Mouse (Mus musculus): ENCODE results near the gene Tm4sf4. TPM values are rescaled to one million over a fixed set of nuclear protein-coding genes. Genes with fewer than 3 reads are reported as not detected.

Tm4sf4 gene
- polyA plus RNA-seq (2016; fragmentation: Nextera tagmentation; extraction: Ambion mirVana), result 0.23 TPM in 1 of 2 replicates, not detected in the other

GRCm38 (mm10) chr3:57425089-57425730, at the start of gene Tm4sf4:
Tm4sf4 (plus strand) TSS chr3:57425314.
- no peaks in the 10 kb centered on the region for H3K36me3 ChIP-seq
- ATAC-seq (ENCODE audit: low FRiP score), result no peak
- 56% methylated on average over 10 of the region's 10 CpGs for WGBS
- H3K4me1 ChIP-seq, result no peaks in the 10 kb centered on the region
- no peaks in the 10 kb centered on the region for H3K27me3 ChIP-seq
- no peak within 1 kb of the TSS for H3K4me3 ChIP-seq
- H3K4me2 ChIP-seq (replicated peaks), result no peak within 1 kb of the TSS
- H3K27ac ChIP-seq, result no peak within 1 kb of the TSS
- H3K9me3 ChIP-seq (replicated peaks), result no peaks in the 10 kb centered on the region
- H3K9ac ChIP-seq, result no peak within 1 kb of the TSS

DNA sequence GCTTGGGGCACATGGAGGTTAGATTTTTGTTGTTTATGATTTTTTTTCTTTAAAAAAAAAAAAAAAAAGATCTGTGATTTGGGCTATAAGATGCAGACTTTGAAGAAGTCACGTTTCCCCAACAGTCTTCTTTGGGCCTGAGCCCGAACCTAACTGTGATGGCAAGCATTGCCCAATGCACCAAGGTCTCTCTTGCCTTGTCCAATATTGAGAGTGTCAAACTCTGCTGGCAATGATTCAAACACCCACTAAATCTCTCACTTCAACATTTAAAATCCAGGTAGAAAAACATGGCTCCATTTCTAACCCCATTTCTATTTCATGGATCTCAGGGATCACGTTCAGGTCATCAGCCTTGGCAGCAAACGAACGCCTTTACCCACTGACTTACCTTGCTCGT, 38.7 kb upstream of the Tm4sf4 start:
- H3K4me3 ChIP-seq, result no peak overlapping the region
- no peaks in the 10 kb centered on the region for H3K9me3 ChIP-seq (replicated peaks)
- no peak overlapping the region for H3K9ac ChIP-seq
- H3K27ac ChIP-seq, result no peak overlapping the region
- H3K36me3 ChIP-seq, result no peaks in the 10 kb centered on the region
- no peak for ATAC-seq (ENCODE audit: low FRiP score)
- H3K4me1 ChIP-seq, result no peaks in the 10 kb centered on the region
- no peak overlapping the region for H3K4me2 ChIP-seq (replicated peaks)
- H3K27me3 ChIP-seq, result no peaks in the 10 kb centered on the region
- 90% methylated on average over 6 of the region's 6 CpGs for WGBS

GRCm38 (mm10) chr3:57386895-57387294, 38.2 kb upstream of the Tm4sf4 start:
- no peak for ATAC-seq (ENCODE audit: low FRiP score)

GRCm38 (mm10) chr3:57387593-57387992, 37.5 kb upstream of the Tm4sf4 start:
- Histone ChIP-seq H3K36me3 (no peaks in the 10 kb centered on the region), H3K9ac (no peak overlapping the region), H3K27ac (no peak overlapping the region), H3K4me3 (no peak overlapping the region), H3K27me3 (no peaks in the 10 kb centered on the region), H3K4me2 (replicated peaks) (no peak overlapping the region), H3K4me1 (no peaks in the 10 kb centered on the region), H3K9me3 (replicated peaks) (no peaks in the 10 kb centered on the region)
- ATAC-seq (ENCODE audit: low FRiP score), result no peak
- WGBS, result 78% methylated on average over 2 of the region's 2 CpGs

More at GRCm38 (mm10) chr3:57386895-57387294, 38.2 kb upstream of the Tm4sf4 start:
- Histone ChIP-seq H3K27me3 (no peaks in the 10 kb centered on the region), H3K36me3 (no peaks in the 10 kb centered on the region), H3K9ac (no peak overlapping the region), H3K4me3 (no peak overlapping the region), H3K27ac (no peak overlapping the region), H3K9me3 (replicated peaks) (no peaks in the 10 kb centered on the region), H3K4me2 (replicated peaks) (no peak overlapping the region), H3K4me1 (no peaks in the 10 kb centered on the region)
- WGBS, result 83% methylated on average over 2 of the region's 2 CpGs

DNA sequence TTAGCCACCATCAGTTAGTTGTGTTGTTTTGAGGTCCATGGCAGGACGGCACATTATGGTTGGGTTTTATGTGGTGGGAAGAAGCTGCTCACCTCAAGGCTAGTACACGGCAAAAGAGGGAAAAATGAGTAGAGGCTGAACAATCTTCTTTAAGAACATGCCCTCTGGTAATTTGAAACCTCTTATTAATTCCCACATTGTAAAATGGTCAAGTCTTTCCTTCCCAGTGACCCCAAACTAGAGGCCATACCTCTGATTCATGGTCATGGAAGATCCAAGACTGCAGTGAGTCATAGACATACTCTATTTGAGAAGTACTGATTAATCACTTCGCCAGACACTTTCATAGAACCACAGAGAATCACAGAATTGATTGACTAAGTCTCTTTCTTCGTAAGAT, 13.6 kb upstream of the Tm4sf4 start:
- no peaks in the 10 kb centered on the region for H3K27me3 ChIP-seq
- H3K36me3 ChIP-seq, result no peaks in the 10 kb centered on the region
- 93% methylated on average over 4 of the region's 4 CpGs for WGBS
- H3K4me3 ChIP-seq, result no peak overlapping the region
- H3K9ac ChIP-seq, result no peak overlapping the region
- no peak overlapping the region for H3K4me2 ChIP-seq (replicated peaks)
- no peaks in the 10 kb centered on the region for H3K4me1 ChIP-seq
- no peaks in the 10 kb centered on the region for H3K9me3 ChIP-seq (replicated peaks)
- no peak overlapping the region for H3K27ac ChIP-seq
- no peak for ATAC-seq (ENCODE audit: low FRiP score)

DNA sequence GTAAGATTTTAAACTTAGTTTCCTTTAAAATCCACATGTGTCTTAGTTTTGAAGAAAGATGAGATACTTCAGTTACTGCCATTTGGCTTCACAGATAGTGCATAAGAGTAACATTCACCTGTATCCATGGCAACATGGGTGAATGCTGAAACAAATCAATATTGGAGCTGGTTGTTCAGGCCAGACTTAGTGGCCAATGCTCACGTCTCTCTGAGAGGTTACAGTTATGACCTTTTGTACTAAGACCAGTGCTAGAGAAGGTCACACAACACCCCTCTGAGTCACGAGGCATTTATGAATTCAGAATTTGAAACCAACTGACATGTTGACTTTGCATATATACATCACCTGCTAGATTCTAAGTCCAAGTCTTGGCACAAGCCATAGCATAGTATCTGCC, 4.9 kb upstream of the Tm4sf4 start:
- no peaks in the 10 kb centered on the region for H3K4me1 ChIP-seq
- no peak overlapping the region for H3K4me3 ChIP-seq
- H3K9me3 ChIP-seq (replicated peaks), result no peaks in the 10 kb centered on the region
- no peak overlapping the region for H3K27ac ChIP-seq
- H3K36me3 ChIP-seq, result no peaks in the 10 kb centered on the region
- no peak overlapping the region for H3K4me2 ChIP-seq (replicated peaks)
- 63% methylated on average over 2 of the region's 2 CpGs for WGBS
- ATAC-seq (ENCODE audit: low FRiP score), result no peak
- no peak overlapping the region for H3K9ac ChIP-seq
- no peaks in the 10 kb centered on the region for H3K27me3 ChIP-seq

DNA sequence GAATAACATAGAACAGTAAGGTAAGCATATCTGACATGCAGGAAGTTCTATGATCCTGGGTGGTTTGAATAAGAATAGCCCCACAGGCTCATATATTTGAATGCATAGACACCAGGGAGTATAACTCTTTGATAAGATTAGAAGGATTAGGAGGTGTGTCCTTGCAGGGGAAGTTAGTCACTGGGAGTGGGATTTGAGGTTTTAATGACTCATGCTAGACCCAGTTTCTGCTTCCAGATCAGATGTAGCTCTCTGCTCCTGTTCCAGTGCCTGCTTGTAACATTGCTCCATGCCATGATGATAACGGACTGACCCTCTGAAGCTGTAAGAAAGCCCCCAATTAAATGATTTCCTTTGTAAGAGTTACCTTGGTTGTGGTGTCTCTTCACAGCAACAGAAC, 4.5 kb upstream of the Tm4sf4 start:
- Histone ChIP-seq H3K4me1 (no peaks in the 10 kb centered on the region), H3K4me2 (replicated peaks) (no peak overlapping the region), H3K27ac (no peak overlapping the region), H3K4me3 (no peak overlapping the region), H3K27me3 (no peaks in the 10 kb centered on the region), H3K9ac (no peak overlapping the region), H3K36me3 (no peaks in the 10 kb centered on the region), H3K9me3 (replicated peaks) (no peaks in the 10 kb centered on the region)
- ATAC-seq (ENCODE audit: low FRiP score), result no peak
- 85% methylated on average over 1 of the region's 1 CpGs for WGBS

GRCm38 (mm10) chr3:57426351-57426750, 1.2 kb downstream of the Tm4sf4 start:
- H3K4me3 ChIP-seq, result no peak overlapping the region
- no peaks in the 10 kb centered on the region for H3K27me3 ChIP-seq
- H3K4me1 ChIP-seq, result no peaks in the 10 kb centered on the region
- 93% methylated on average over 11 of the region's 11 CpGs for WGBS
- H3K36me3 ChIP-seq, result no peaks in the 10 kb centered on the region
- H3K4me2 ChIP-seq (replicated peaks), result no peak overlapping the region
- no peak overlapping the region for H3K27ac ChIP-seq
- ATAC-seq (ENCODE audit: low FRiP score), result no peak
- H3K9me3 ChIP-seq (replicated peaks), result no peaks in the 10 kb centered on the region
- no peak overlapping the region for H3K9ac ChIP-seq

GRCm38 (mm10) chr3:57428682-57429464, 3.8 kb downstream of the Tm4sf4 start:
- no peak overlapping the region for H3K27ac ChIP-seq
- 48% methylated on average over 5 of the region's 5 CpGs for WGBS
- ATAC-seq (ENCODE audit: low FRiP score), result no peak

DNA sequence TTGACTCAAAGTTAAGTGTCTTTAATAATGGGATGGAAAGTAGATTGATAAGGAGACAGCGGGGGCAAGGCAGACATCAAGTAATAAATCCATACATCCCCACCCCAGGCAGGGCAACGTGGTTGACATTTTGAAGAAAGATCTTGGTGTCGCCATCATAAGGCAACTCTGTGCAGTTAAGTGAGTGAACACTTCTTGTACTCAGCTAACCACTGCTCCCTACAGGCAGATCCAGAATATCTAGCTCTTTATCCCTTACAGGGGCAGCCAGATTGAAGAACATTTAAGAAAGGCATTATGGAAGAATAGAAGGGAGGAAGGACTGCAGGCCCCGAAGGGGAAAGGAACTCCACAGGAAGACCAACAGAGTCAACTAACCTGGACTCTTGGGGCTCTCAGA, 4.4 kb downstream of the Tm4sf4 start:
- no peak overlapping the region for H3K9ac ChIP-seq
- H3K4me1 ChIP-seq, result no peaks in the 10 kb centered on the region
- no peak overlapping the region for H3K27ac ChIP-seq
- H3K27me3 ChIP-seq, result no peaks in the 10 kb centered on the region
- H3K4me3 ChIP-seq, result no peak overlapping the region
- WGBS, result 73% methylated on average over 4 of the region's 4 CpGs
- no peaks in the 10 kb centered on the region for H3K9me3 ChIP-seq (replicated peaks)
- no peak overlapping the region for H3K4me2 ChIP-seq (replicated peaks)
- ATAC-seq (ENCODE audit: low FRiP score), result no peak
- H3K36me3 ChIP-seq, result no peaks in the 10 kb centered on the region

More at GRCm38 (mm10) chr3:57428682-57429464, 3.8 kb downstream of the Tm4sf4 start:
- H3K27me3 ChIP-seq, result no peaks in the 10 kb centered on the region
- no peak overlapping the region for H3K4me2 ChIP-seq (replicated peaks)
- no peaks in the 10 kb centered on the region for H3K9me3 ChIP-seq (replicated peaks)
- H3K9ac ChIP-seq, result no peak overlapping the region
- H3K36me3 ChIP-seq, result no peaks in the 10 kb centered on the region
- H3K4me1 ChIP-seq, result no peaks in the 10 kb centered on the region
- no peak overlapping the region for H3K4me3 ChIP-seq

DNA sequence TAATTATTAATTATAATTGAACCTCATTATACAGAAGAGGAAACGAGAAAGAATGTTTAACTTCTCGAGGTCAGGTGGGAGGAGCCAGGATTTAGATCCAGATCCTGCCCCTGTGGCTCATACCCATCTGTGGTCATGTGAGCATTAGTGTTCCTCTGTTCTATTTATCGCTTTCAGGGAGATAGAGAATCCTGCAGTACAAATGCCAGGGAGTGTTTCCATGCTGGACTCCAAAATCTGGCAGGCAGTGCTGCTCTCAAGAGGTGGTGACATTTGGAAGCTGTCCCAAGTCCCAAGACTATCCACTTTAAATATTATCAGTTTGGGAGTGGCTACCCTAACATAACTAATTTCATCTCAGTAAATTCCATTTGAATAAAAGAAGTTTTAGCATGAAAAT, 6.6 kb downstream of the Tm4sf4 start:
- Histone ChIP-seq H3K4me3 (no peak overlapping the region), H3K4me1 (no peaks in the 10 kb centered on the region), H3K9me3 (replicated peaks) (no peaks in the 10 kb centered on the region), H3K27ac (no peak overlapping the region), H3K9ac (no peak overlapping the region), H3K36me3 (no peaks in the 10 kb centered on the region), H3K27me3 (no peaks in the 10 kb centered on the region), H3K4me2 (replicated peaks) (no peak overlapping the region)
- 81% methylated on average over 3 of the region's 3 CpGs for WGBS
- ATAC-seq (ENCODE audit: low FRiP score), result no peak

GRCm38 (mm10) chr3:57435364-57435763, 10.2 kb downstream of the Tm4sf4 start:
- no peaks in the 10 kb centered on the region for H3K36me3 ChIP-seq
- no peaks in the 10 kb centered on the region for H3K9me3 ChIP-seq (replicated peaks)
- H3K27ac ChIP-seq, result no peak overlapping the region
- no peaks in the 10 kb centered on the region for H3K27me3 ChIP-seq
- H3K4me2 ChIP-seq (replicated peaks), result no peak overlapping the region
- 80% methylated on average over 8 of the region's 8 CpGs for WGBS
- H3K9ac ChIP-seq, result no peak overlapping the region
- no peak for ATAC-seq (ENCODE audit: low FRiP score)
- no peaks in the 10 kb centered on the region for H3K4me1 ChIP-seq
- H3K4me3 ChIP-seq, result no peak overlapping the region

DNA sequence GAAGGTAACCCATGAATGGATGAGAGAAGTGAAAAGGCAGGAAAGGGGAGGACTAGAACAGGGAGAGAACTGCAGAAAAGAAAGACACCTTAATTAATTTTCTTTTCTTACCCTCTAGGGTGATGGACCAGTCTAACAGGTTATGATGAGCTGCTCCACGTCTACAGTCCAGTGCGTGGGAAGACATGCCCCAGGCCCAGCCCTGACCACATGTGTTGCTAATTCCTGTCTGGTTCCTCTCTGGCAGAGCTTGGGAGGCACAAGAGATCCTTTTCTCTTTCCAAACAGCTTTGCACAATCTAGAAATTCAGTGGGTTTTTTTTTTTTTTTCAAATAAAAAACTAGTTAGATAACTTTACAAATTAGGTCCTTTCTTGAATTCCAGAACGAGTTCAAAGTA, 15.8 kb downstream of the Tm4sf4 start:
- WGBS, result 78% methylated on average over 3 of the region's 3 CpGs
- H3K27ac ChIP-seq, result no peak overlapping the region
- no peak overlapping the region for H3K9ac ChIP-seq
- no peak for ATAC-seq (ENCODE audit: low FRiP score)
- H3K27me3 ChIP-seq, result no peaks in the 10 kb centered on the region
- no peaks in the 10 kb centered on the region for H3K9me3 ChIP-seq (replicated peaks)
- H3K4me2 ChIP-seq (replicated peaks), result no peak overlapping the region
- no peaks in the 10 kb centered on the region for H3K4me1 ChIP-seq
- no peak overlapping the region for H3K4me3 ChIP-seq
- no peaks in the 10 kb centered on the region for H3K36me3 ChIP-seq

Measured in hindbrain, embryonic 12.5 days (tissue).